Mouse (Mus musculus) kidney, postnatal 0 days (tissue): ENCODE data around the gene Ddx4. TPM values are rescaled to one million over a fixed set of nuclear protein-coding genes. Genes with fewer than 3 reads are reported as not detected.

Source experiments
- ATAC-seq: fragments of 200-750 bp; cut with Nextera tagmentation; replicated peaks from 2 replicates; pipeline ENCODE4 v1.8.0; 2017; ENCODE audit warnings: low read depth, moderate number of reproducible peaks, moderate TSS enrichment, moderate library complexity; ENCODE audit not compliant: low FRiP score
- DNase-seq: peaks from one replicate; pipeline ENCODE4 v3.0.0-alpha.2; 2016; ENCODE audit warnings: low spot score
- H3K27ac ChIP-seq: fragments of 300-500 bp; sonication (generic); 2 replicates; pipeline ENCODE4 v1.5.1; 2014; ENCODE audit warnings: mild to moderate bottlenecking
- H3K27me3 ChIP-seq: fragments of 300-500 bp; sonication (generic); 2 replicates; pipeline ENCODE4 v1.6.1; 2014; ENCODE audit warnings: low read length, mixed read lengths; ENCODE audit not compliant: insufficient read depth
- H3K36me3 ChIP-seq: fragments of 300-500 bp; sonication (generic); 2 replicates; pipeline ENCODE4 v1.6.1; 2014; ENCODE audit warnings: low read length, mixed read lengths; ENCODE audit not compliant: insufficient read depth
- H3K4me1 ChIP-seq: fragments of 300-500 bp; sonication (generic); replicated peaks from 2 replicates; pipeline ENCODE4 v1.6.1; 2014; ENCODE audit warnings: antibody characterized with exemption, low read length, mixed read lengths; ENCODE audit not compliant: insufficient read depth
- H3K4me2 ChIP-seq: fragments of 300-500 bp; sonication (generic); 2 replicates; pipeline ENCODE4 v1.6.1; 2014; ENCODE audit warnings: mild to moderate bottlenecking, low read length, moderate library complexity, mixed read lengths
- H3K4me3 ChIP-seq: fragments of 300-500 bp; sonication (generic); replicated peaks from 2 replicates; pipeline ENCODE4 v1.5.1; 2014; ENCODE audit warnings: low read depth, low read length
- H3K9ac ChIP-seq: fragments of 300-500 bp; sonication (generic); 2 replicates; pipeline ENCODE4 v1.6.1; 2014; ENCODE audit warnings: low read depth, low read length
- H3K9me3 ChIP-seq: fragments of 300-500 bp; sonication (generic); replicated peaks from 2 replicates; pipeline ENCODE4 v1.6.1; 2016; ENCODE audit warnings: low read length, inconsistent platforms, mixed read lengths
- CTCF ChIP-seq: IDR thresholded peaks from 2 replicates; pipeline ENCODE4 v1.5.1; 2016; ENCODE audit warnings: antibody characterized with exemption, low read depth, mild to moderate bottlenecking, moderate library complexity
- WGBS: fragments of 180-500 bp; shearing (Covaris S2); extraction: QIAGEN DNeasy Blood & Tissue Kit; methylation state at CpG from one replicate; pipeline ENCODE4 v1.1.7; 2014; 5-methylcytosine and 5-hydroxymethylcytosine counted together
- polyA plus RNA-seq: library from polyadenylated mRNA; unstranded; fragments of >200 nt; fragmentation: Nextera tagmentation; extraction: Ambion mirVana; gene quantifications from 2 replicates; pipeline ENCODE4 v1.2.1, GENCODE M21; 2015

Ddx4 gene
- polyA plus RNA-seq, 1 experiment from 2014 or later: 0.47 TPM

- H3K4me1 ChIP-seq: no peaks in the 10 kb centered on the region
- no peak overlapping the region for H3K4me2 ChIP-seq
- no peak for DNase-seq
- no peak for TF ChIP-seq CTCF
- no peak overlapping the region for H3K9ac ChIP-seq
- H3K27me3 ChIP-seq: no peaks in the 10 kb centered on the region
- no peak overlapping the region for H3K27ac ChIP-seq
- H3K36me3 ChIP-seq: no peaks in the 10 kb centered on the region
- WGBS: 82% methylated on average over 7 of the region's 7 CpGs
- no peaks in the 10 kb centered on the region for H3K9me3 ChIP-seq
- ATAC-seq: no peak
- H3K4me3 ChIP-seq: no peak overlapping the region
These were observed 100.4 kb downstream of the Ddx4 start for GRCm38 (mm10) chr13:112551641-112552548.

Other genes starting within 250 kb of the Ddx4 start
- 24.0 and 26.0 TPM in 2 replicates for gene Il6st, start 188.4 kb downstream of the Ddx4 start, polyA plus RNA-seq
- gene Il31ra, start 58.1 kb downstream of the Ddx4 start, polyA plus RNA-seq: 0.46 and 0.53 TPM in 2 replicates
- gene Slc38a9, start 8.3 kb upstream of the Ddx4 start, polyA plus RNA-seq: 11.3 and 11.8 TPM in 2 replicates
- gene Plpp1, start 148.3 kb upstream of the Ddx4 start, polyA plus RNA-seq: 135 TPM in 2 replicates